Mouse (Mus musculus) spleen, adult 12 weeks (tissue): ENCODE results near the gene Dnajb2.

Experiments used
- DNase-seq: peaks from one replicate; pipeline ENCODE4 v3.0.0; 2022; ENCODE audit warnings: low spot score

Dnajb2 gene

GRCm38 (mm10) chr1:75293331-75293701 lies 57.1 kb downstream of the Dnajb2 start:
- no peak for DNase-seq

- DNase-seq = no peak
Measured at GRCm38 (mm10) chr1:75294294-75294693, 58.1 kb downstream of the Dnajb2 start.
